Mouse (Mus musculus): ENCODE data around the gene Cmtr1.

DNA sequence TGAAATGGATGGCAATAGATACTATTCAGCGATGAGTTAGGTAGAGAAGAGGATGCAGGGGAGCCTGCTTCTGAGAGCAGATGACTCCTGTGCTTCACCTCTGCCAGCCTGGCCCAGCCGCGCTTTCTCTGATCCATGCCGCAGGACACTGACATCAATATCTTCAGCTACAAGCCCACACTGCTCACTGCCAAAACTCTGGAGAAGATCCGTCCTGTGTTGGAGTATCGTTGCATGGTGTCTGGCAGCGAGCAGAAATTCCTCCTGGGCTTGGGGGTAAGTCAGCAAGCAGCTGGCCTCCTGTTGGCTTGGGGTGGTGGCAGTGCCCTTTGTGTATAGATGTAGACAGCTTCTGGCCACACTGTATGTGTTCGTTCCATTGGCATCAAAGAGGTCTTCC lies 36.5 kb downstream of the Cmtr1 start:
- no peak for TF ChIP-seq POLR2A (IDR thresholded peaks at IDR 0.05; ENCODE audit: control insufficient read depth, low read depth, low read length)
- no peak for TF ChIP-seq CTCF (IDR thresholded peaks at IDR 0.05; ENCODE audit: control insufficient read depth, insufficient read depth, insufficient replicate concordance, low read depth, low read length)

Measured in testis, adult 2 months (tissue).